Mouse (Mus musculus): ENCODE measurements around the gene Mras. TPM values are rescaled to one million over a fixed set of nuclear protein-coding genes. Genes with fewer than 3 reads are reported as not detected.

The Mras gene
- total and polyA plus RNA-seq, 3 experiments: 0.17 TPM; not detected in 2

DNA sequence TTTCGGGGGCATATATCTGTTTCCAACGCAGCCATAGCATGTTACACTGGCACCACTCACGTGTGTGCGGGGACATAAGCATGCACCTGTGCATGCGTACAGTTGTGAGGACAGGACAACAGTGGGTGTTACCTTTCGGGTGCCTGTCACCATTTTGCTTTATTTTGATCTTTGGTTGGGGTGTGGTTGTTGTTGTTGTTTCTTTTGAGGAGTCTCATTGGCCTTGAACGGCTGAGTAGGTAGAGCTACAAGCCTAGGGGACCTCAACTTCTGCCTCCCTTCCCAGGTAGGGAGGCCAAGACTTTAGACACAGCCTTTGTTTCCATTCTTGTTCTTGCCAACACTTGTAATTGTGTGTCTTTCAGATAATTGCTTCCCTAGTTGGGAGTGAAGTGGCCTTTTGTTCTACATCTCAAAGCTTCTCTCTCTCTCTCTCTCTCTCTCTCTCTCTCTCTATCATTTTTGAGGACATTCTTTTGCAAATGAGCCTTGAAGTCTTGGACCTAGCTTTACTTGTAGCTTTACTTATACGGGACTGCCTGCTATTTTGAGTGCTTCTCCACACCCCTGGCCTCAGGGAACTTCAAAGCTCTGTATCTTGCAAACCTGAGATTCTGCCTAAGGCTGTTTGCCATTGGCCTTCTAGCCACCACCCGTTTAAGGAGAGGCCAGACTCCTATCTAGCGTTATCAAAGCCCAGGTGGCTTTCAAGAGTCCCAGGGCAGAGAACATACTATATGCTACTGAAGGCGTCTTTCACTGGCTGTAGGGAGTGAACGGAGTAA, 792 bp upstream of the Mras start:
- H3K27me3 ChIP-seq (ENCODE audit: control insufficient read depth in 1 of 2, insufficient read depth in 2 of 2, low read length in 2 of 2): no peaks in the 10 kb centered on the region
- no peaks in the 10 kb centered on the region for H3K4me1 ChIP-seq (ENCODE audit: control insufficient read depth in 1 of 2, insufficient read depth in 2 of 2, low read length in 2 of 2)
- no peak overlapping the region for H3K4me3 ChIP-seq (ENCODE audit: control insufficient read depth in 1 of 2, insufficient read depth in 1 of 2, low read depth in 2 of 2, low read length in 2 of 2)
- H3K9me3 ChIP-seq (replicated peaks; ENCODE audit: insufficient read depth, low read length): no peaks in the 10 kb centered on the region
- H3K79me2 ChIP-seq (ENCODE audit: control insufficient read depth, insufficient read depth, low read length, poor library complexity): no peaks in the 10 kb centered on the region
- H3K9ac ChIP-seq (ENCODE audit: control insufficient read depth, low read depth, low read length, poor library complexity, severe bottlenecking): no peak overlapping the region
- no peak overlapping the region for H3K27ac ChIP-seq (ENCODE audit: control insufficient read depth, low read depth, low read length)
- H3K36me3 ChIP-seq (ENCODE audit: control insufficient read depth in 1 of 2, insufficient read depth in 2 of 2, low read length in 2 of 2): no peaks in the 10 kb centered on the region
- TF ChIP-seq MXI1 (IDR thresholded peaks at IDR 0.05; ENCODE audit: low read depth, low read length) (no peak), SMC3 (IDR thresholded peaks at IDR 0.05; ENCODE audit: low read depth, low read length) (no peak), MAFK (IDR thresholded peaks at IDR 0.05; ENCODE audit: borderline replicate concordance, low read depth, low read length) (no peak), HCFC1 (IDR thresholded peaks at IDR 0.05; ENCODE audit: low read depth, low read length) (no peak), BHLHE40 (IDR thresholded peaks at IDR 0.05; ENCODE audit: borderline replicate concordance, low read depth, low read length) (no peak), ZC3H11A (IDR thresholded peaks at IDR 0.05; ENCODE audit: low read depth, low read length) (no peak), GABPA (IDR thresholded peaks at IDR 0.05; ENCODE audit: low read depth, low read length) (no peak), ZMIZ1 (IDR thresholded peaks at IDR 0.05; ENCODE audit: low read depth, low read length) (no peak), SIN3A (IDR thresholded peaks at IDR 0.05; ENCODE audit: low read length) (no peak), ZNF384 (IDR thresholded peaks at IDR 0.05; ENCODE audit: low read depth, low read length) (no peak), RAD21 (IDR thresholded peaks at IDR 0.05; ENCODE audit: low read depth, low read length) (no peak), NRF1 (IDR thresholded peaks at IDR 0.05; ENCODE audit: insufficient read depth, low read depth, low read length, poor library complexity, severe bottlenecking) (no peak), E2F4 (IDR thresholded peaks at IDR 0.05; ENCODE audit: borderline replicate concordance, low read depth, low read length) (no peak), EP300 (IDR thresholded peaks at IDR 0.05; ENCODE audit: low read depth in 1 of 2, low read length in 2 of 2) (no peak), MAX (IDR thresholded peaks at IDR 0.05; ENCODE audit: low read length) (no peak)
- no peak for DNase-seq (ENCODE audit: low read depth, low spot score)

DNA sequence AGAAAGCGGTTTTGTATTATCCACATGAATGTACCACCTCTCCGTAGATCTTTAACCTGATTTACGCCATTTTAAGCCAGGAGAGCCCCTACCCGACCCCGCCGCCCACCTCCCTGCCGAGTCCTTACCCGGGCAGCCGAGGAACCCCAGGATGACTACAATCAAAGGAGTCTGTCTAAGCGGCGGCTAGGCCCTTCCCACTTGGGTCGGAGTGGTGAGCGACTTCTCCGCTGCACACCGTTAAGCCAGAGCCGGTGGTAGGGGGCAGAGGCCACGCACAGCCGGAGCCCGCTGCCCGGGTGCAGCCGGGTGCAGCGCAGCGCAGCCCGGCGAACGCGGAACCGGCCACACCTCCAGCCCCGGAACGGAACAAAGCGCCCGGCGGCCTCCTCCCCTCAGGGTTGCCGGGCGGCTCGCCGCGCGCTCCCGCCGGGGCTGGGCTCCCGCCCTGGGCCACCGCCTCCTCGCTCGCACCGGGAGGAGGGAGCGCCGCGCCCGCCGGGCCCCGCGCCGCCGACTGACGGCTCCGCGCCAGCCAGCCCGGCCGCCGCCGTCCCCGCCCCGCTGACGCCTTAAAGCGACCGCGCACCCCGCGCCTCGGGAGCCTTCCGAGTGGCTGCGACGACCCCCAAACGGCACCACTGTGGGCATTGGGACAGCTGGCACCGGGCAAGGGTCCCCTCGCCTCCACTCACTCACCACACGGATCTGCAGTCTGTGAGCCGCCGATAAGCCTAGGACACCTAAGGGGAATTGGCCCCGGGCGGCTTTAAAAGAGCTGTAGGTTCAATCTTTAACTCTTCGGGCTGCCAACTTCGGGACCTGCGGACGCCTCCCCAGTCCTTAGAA, 775 bp downstream of the Mras start:
- no peak overlapping the region for H3K9ac ChIP-seq (ENCODE audit: control insufficient read depth, low read depth, low read length, poor library complexity, severe bottlenecking)
- no peak for DNase-seq (ENCODE audit: low read depth, low spot score)
- H3K9me3 ChIP-seq (replicated peaks; ENCODE audit: insufficient read depth, low read length): no peaks in the 10 kb centered on the region
- no peaks in the 10 kb centered on the region for H3K36me3 ChIP-seq (ENCODE audit: control insufficient read depth in 1 of 2, insufficient read depth in 2 of 2, low read length in 2 of 2)
- TF ChIP-seq CHD1 (IDR thresholded peaks at IDR 0.05; ENCODE audit: low read depth, low read length): no peak
- no peak for TF ChIP-seq SIN3A (IDR thresholded peaks at IDR 0.05; ENCODE audit: low read length)
- no peak for TF ChIP-seq BHLHE40 (IDR thresholded peaks at IDR 0.05; ENCODE audit: borderline replicate concordance, low read depth, low read length)
- no peak for TF ChIP-seq UBTF (IDR thresholded peaks at IDR 0.05; ENCODE audit: borderline replicate concordance, insufficient read depth, low read depth, low read length)
- H3K27ac ChIP-seq (ENCODE audit: control insufficient read depth, low read depth, low read length): no peak overlapping the region
- H3K4me3 ChIP-seq (ENCODE audit: control insufficient read depth in 1 of 2, insufficient read depth in 1 of 2, low read depth in 2 of 2, low read length in 2 of 2): no peak overlapping the region
- H3K27me3 ChIP-seq (ENCODE audit: control insufficient read depth in 1 of 2, insufficient read depth in 2 of 2, low read length in 2 of 2): no peaks in the 10 kb centered on the region; a peak in 1 of 4 replicates
- H3K4me1 ChIP-seq (ENCODE audit: control insufficient read depth in 1 of 2, insufficient read depth in 2 of 2, low read length in 2 of 2): no peaks in the 10 kb centered on the region
- no peaks in the 10 kb centered on the region for H3K79me2 ChIP-seq (ENCODE audit: control insufficient read depth, insufficient read depth, low read length, poor library complexity)
